Mouse (Mus musculus) stomach, postnatal 0 days (tissue): ENCODE data around the gene Nemf.

ENCODE experiments used
- CTCF ChIP-seq: IDR thresholded peaks from 2 replicates; pipeline ENCODE4 v1.5.1; 2016; ENCODE audit warnings: antibody characterized with exemption, low read depth, mild to moderate bottlenecking, moderate library complexity
- EP300 ChIP-seq: optimal IDR thresholded peaks from 2 replicates; pipeline ENCODE3; 2016; ENCODE audit warnings: antibody characterized with exemption

- TF ChIP-seq CTCF (no peak), EP300 (no peak)
Observed at GRCm38 (mm10) chr12:69331187-69331586, 25.8 kb downstream of the Nemf start.
